Mouse (Mus musculus) limb, embryonic 10.5 days (tissue): ENCODE data around the gene Rbm19. TPM values are rescaled to one million over a fixed set of nuclear protein-coding genes. Genes with fewer than 3 reads are reported as not detected.

Experiments used
- DNase-seq: peaks from one replicate; pipeline ENCODE4 v3.0.0-alpha.2; 2017; ENCODE audit warnings: low spot score
- H3K27ac ChIP-seq: fragments of 300-500 bp; sonication (generic); 2 replicates; pipeline ENCODE4 v1.5.1; 2016; ENCODE audit warnings: mild to moderate bottlenecking
- H3K27me3 ChIP-seq: fragments of 300-500 bp; sonication (generic); 2 replicates; pipeline ENCODE4 v1.6.1; 2016; ENCODE audit warnings: low read depth, mild to moderate bottlenecking; ENCODE audit not compliant: poor library complexity, severe bottlenecking
- H3K36me3 ChIP-seq: fragments of 300-500 bp; sonication (generic); 2 replicates; pipeline ENCODE4 v1.6.1; 2016; ENCODE audit warnings: mild to moderate bottlenecking, moderate library complexity
- H3K4me1 ChIP-seq: fragments of 300-500 bp; sonication (generic); 2 replicates; pipeline ENCODE4 v1.6.1; 2016
- H3K4me3 ChIP-seq: fragments of 300-500 bp; sonication (generic); 2 replicates; pipeline ENCODE4 v1.5.1; 2016; ENCODE audit warnings: mild to moderate bottlenecking, moderate library complexity
- H3K9me3 ChIP-seq: fragments of 300-500 bp; sonication (generic); replicated peaks from 2 replicates; pipeline ENCODE4 v1.6.1; 2016; ENCODE audit warnings: mild to moderate bottlenecking
- WGBS: fragments of 180-500 bp; shearing (Covaris S2); methylation state at CpG from one replicate; pipeline ENCODE4 v1.1.7; 2016; 5-methylcytosine and 5-hydroxymethylcytosine counted together
- polyA plus RNA-seq: library from polyadenylated mRNA; unstranded; fragments of >200 nt; fragmentation: Nextera tagmentation; extraction: Ambion mirVana; gene quantifications from 2 replicates; pipeline ENCODE4 v1.2.1, GENCODE M21; 2016

Rbm19 gene
- polyA plus RNA-seq, 1 experiment from 2014 or later: 37.4 TPM

DNA sequence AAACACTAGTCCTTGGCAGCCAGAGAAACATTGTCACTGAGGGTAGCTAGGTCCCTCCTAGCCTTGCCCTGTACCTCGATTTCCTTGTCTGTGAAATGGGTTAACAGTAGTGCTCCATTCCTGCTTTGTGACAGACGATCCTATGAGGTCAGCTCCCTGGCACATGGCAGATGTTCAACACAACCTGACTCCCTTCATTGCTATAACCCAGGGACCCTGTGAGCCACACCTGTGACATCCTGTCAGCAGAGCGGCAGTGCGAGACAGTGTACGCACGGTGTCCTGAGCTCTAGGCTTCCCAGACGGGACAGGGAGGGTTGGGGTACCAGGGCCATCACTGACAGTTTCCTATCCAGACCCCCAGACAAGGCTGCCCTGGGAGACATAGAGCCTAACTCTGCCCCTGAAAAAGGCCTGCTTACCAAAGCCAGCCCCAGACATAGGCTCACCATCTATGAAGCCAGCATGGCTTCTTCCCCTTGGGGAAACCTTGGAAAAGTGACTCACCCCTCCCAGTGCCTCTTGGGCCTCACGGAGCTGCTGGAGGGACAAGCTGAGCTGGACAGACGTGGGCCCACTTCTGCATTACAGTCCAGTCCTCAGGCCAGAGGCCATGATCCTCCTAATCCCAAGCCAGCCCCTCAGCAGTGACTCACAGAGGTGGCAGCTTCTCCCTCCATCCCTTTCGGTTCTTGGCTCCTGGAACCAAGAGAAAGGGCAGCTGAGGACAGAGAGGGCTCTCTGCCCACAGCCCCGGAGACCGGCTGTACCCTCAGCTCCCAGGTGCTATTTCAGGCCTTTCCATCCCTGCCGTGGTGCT, 60.2 kb downstream of the Rbm19 start:
- DNase-seq: no peak
- Histone ChIP-seq H3K27ac (no peak overlapping the region), H3K36me3 (peaks cover 60% of the 10 kb centered on the region), H3K27me3 (no peaks in the 10 kb centered on the region), H3K9me3 (no peaks in the 10 kb centered on the region), H3K4me1 (peaks cover 28% of the 10 kb centered on the region), H3K4me3 (no peak overlapping the region)
- 90% methylated on average over 13 of the region's 13 CpGs for WGBS

DNA sequence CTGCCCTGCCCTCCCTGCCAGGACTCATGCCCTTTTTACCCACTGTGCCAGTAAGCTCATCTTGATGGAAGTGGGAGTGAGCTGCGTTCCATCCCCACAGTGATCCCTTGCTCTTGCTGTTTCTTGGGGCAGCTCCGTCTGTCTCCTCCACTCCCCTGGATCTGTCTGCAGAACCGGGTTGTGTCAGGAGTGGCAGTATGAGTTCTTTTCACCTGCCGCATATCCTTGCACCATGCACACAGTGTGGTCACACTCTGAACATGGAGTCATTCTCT, 60.7 kb downstream of the Rbm19 start:
- WGBS: 94% methylated on average over 4 of the region's 4 CpGs
- DNase-seq: no peak
- no peak overlapping the region for H3K27ac ChIP-seq
- peaks cover 22% of the 10 kb centered on the region for H3K4me1 ChIP-seq
- H3K36me3 ChIP-seq: peaks cover 60% of the 10 kb centered on the region
- H3K4me3 ChIP-seq: no peak overlapping the region
- no peaks in the 10 kb centered on the region for H3K27me3 ChIP-seq
- H3K9me3 ChIP-seq: no peaks in the 10 kb centered on the region

DNA sequence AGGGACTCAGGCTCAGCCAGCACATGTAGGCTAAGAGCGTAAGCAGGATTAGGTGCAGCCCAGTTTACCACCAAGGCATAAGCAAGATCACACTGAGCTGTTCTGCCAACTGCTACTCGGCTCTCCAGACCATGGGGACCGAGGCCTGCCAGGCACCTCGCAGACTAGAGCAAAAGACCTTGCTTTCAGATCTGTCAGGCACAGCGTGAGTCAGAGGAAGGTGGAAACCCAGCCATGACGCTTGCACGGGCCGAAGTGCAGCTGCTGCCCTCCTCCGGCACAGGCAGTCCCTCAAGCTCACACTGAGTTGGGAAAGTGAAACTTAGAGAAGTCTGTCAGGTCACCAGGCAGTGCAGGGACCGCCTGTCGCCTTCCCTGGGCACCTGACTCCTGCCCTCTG, 63.8 kb downstream of the Rbm19 start:
- no peaks in the 10 kb centered on the region for H3K9me3 ChIP-seq
- peaks cover 12% of the 10 kb centered on the region; the same call in 1 of the 2 replicates for H3K4me1 ChIP-seq
- WGBS: 98% methylated on average over 11 of the region's 11 CpGs
- no peaks in the 10 kb centered on the region for H3K27me3 ChIP-seq
- no peak overlapping the region for H3K4me3 ChIP-seq
- H3K27ac ChIP-seq: no peak overlapping the region
- H3K36me3 ChIP-seq: peaks cover 60% of the 10 kb centered on the region
- DNase-seq: no peak

DNA sequence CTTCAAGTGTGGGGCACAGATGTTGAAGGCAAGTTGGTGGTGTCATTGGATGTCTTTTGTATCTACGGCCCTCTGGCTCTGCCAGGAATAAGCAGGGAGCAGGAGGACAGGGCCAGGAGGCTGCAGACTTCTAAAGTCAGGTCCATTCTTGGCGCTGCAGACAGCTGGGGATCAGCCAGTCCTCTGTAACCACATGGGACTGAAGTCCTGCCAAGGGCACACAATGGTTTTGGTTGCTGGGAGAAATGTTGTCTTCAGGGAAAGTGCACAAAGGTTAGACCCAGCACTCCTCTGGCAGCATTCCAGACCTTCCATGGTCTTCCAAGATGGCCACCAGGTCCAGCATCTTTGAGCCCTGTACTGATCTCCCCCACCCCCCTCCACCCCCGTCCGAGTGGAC, 65.1 kb downstream of the Rbm19 start:
- H3K27me3 ChIP-seq: no peaks in the 10 kb centered on the region
- no peak overlapping the region for H3K4me3 ChIP-seq
- H3K27ac ChIP-seq: no peak overlapping the region
- H3K36me3 ChIP-seq: peaks cover 58% of the 10 kb centered on the region
- no peaks in the 10 kb centered on the region for H3K9me3 ChIP-seq
- H3K4me1 ChIP-seq: peaks cover 12% of the 10 kb centered on the region; the same call in 1 of the 2 replicates
- DNase-seq: no peak
- 92% methylated on average over 4 of the region's 4 CpGs for WGBS

DNA sequence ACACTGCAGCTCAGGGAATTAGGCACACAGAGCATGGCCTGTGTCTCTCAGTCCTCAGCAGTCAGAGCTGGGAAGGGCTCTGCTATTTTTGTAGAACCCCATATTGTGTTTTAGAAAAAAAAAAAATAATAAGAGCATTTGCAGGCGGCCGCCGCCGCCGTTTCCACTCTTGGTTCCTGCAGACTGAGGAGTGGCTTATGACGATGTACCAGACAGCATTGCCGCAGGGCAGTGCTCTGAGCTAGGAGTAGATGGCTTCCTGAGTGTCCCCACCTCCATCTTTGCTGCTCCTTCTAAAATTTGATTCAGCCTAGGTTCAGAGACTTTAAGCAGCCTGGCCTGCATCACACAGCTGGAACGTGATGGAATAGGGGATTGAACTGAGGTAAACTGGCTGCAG, 67.1 kb downstream of the Rbm19 start:
- 82% methylated on average over 8 of the region's 8 CpGs for WGBS

DNA sequence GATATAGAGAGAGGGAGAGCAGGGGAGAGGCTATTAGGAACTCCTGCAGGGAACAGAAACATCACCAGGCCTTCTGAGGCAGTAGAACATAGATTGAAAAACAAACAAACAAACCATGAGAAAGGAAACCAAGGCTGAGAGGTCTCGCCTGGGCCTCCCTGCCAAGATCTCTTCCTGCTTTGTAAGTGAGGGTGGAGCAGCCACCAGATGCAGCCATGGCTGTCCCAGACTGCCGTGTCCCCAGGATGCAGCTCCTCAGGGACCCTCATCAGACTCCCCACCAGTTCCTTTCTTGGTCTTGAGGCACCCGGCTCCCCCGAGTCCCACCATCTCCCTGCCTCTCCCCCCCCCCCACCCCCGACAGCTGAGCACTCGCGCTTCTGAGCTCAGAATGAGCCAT, 67.5 kb downstream of the Rbm19 start:
- Histone ChIP-seq H3K27ac (peak overlapping the region; percentile 28; the same call in 1 of the 2 replicates), H3K4me3 (no peak overlapping the region), H3K36me3 (peaks cover 55% of the 10 kb centered on the region), H3K9me3 (no peaks in the 10 kb centered on the region), H3K27me3 (no peaks in the 10 kb centered on the region), H3K4me1 (peaks cover 9% of the 10 kb centered on the region; the same call in 1 of the 2 replicates)
- 71% methylated on average over 7 of the region's 7 CpGs for WGBS
- no peak for DNase-seq

More for the DNA sequence above, 67.1 kb downstream of the Rbm19 start:
- peaks cover 12% of the 10 kb centered on the region; the same call in 1 of the 2 replicates for H3K4me1 ChIP-seq
- H3K36me3 ChIP-seq: peaks cover 55% of the 10 kb centered on the region
- peak overlapping the region; percentile 28; the same call in 1 of the 2 replicates for H3K27ac ChIP-seq
- no peak for DNase-seq
- no peak overlapping the region for H3K4me3 ChIP-seq
- no peaks in the 10 kb centered on the region for H3K27me3 ChIP-seq
- no peaks in the 10 kb centered on the region for H3K9me3 ChIP-seq

DNA sequence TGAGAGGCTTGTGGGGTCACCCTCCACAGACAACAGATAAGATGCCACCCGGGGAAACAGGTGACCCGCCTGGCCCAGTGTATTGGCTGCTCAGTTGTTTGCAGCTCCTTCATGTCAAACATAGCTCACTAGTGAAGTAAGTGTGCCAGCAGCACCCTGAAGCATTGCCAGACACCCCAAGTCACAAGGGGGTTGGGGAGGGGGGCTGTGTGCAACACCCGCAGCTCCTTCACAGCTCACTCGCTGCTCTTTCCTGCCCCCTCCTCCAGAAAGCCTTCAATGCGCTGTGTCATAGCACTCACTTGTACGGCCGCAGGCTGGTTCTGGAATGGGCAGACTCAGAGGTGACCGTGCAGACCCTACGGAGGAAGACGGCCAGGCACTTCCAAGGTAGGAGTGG, 69.7 kb downstream of the Rbm19 start:
- H3K27ac ChIP-seq: no peak overlapping the region
- H3K4me3 ChIP-seq: no peak overlapping the region
- peaks cover 36% of the 10 kb centered on the region for H3K36me3 ChIP-seq
- peaks cover 6% of the 10 kb centered on the region; the same call in 1 of the 2 replicates for H3K4me1 ChIP-seq
- no peaks in the 10 kb centered on the region for H3K27me3 ChIP-seq
- DNase-seq: no peak
- H3K9me3 ChIP-seq: no peaks in the 10 kb centered on the region
- WGBS: 92% methylated on average over 10 of the region's 10 CpGs

DNA sequence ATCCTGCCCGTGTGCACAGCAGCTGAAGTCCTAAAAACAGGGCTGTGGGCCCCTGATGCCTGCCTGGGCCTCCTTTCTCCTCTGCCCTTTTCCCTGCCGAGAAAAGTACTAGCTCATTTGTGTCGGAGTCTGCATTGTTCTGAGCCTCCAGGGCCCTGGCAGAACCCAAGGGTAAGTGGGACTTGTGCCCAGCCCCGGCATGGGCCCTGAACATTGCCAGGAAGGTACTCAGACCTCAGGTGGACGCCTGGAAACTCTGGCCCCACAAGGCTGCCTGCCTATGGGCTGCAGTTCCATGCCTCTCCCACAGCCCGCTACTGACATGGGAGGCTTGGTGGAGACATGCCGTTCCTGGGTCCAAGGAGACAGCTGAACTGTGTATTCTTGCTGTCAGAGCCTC, 72.3 kb downstream of the Rbm19 start:
- Histone ChIP-seq H3K4me3 (no peak overlapping the region), H3K27ac (no peak overlapping the region), H3K36me3 (peaks cover 37% of the 10 kb centered on the region), H3K27me3 (no peaks in the 10 kb centered on the region), H3K4me1 (peaks cover 11% of the 10 kb centered on the region), H3K9me3 (no peaks in the 10 kb centered on the region)
- WGBS: 90% methylated on average over 7 of the region's 7 CpGs
- DNase-seq: no peak

DNA sequence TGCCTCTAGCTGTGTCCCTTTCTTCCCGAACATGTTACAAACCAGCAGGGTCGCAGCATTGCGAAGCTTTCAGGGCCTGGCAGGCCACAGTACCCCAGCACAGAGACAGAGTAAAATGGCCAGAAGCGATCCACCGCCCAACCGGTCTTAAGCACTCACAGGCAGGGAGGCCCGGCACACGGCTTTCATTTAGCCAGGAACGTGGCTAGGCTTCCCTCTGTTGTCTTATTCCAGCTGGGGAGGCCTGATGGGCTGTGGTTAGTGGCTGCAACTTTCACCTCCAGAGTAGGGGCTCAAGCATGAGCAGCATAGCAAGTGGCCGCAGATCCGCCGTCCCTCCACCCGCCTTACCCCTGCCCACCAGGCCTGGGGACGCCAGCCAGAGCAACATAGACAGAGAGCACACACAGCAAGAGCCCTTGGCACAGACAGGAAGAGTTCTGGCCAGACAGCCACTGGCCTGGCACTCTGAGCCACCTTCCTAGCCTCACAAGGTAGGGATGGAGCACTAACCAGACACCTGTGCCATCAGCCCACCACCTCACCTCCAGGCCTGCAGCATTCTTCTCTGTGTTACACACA, 73.8 kb downstream of the Rbm19 start:
- Histone ChIP-seq H3K4me1 (peaks cover 18% of the 10 kb centered on the region), H3K9me3 (no peaks in the 10 kb centered on the region), H3K27me3 (no peaks in the 10 kb centered on the region), H3K36me3 (peaks cover 37% of the 10 kb centered on the region), H3K4me3 (no peak overlapping the region), H3K27ac (no peak overlapping the region)
- 86% methylated on average over 14 of the region's 14 CpGs for WGBS
- DNase-seq: no peak

DNA sequence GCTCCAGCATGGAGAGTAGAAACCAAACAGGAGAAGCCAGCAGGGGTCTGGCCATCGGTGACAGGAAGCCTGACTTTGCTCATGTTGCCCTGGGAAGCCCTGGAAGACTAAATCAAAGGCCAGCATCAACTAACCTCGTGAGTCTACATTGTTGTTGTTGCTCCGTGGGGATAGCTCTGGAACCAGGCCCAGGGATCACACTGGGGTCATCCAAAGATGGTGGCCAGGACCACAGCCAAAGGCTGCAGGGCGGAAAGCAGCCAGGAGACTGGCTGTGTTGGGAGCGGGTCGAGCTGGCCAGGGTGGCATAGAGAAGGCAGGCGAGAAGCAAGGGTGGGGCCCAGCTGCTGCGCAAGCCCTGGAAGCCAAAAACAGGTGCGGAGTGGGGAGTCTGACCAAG, 75.4 kb downstream of the Rbm19 start:
- no peak overlapping the region for H3K27ac ChIP-seq
- H3K36me3 ChIP-seq: peaks cover 25% of the 10 kb centered on the region
- H3K4me1 ChIP-seq: peaks cover 22% of the 10 kb centered on the region
- no peak overlapping the region for H3K4me3 ChIP-seq
- no peaks in the 10 kb centered on the region for H3K27me3 ChIP-seq
- no peaks in the 10 kb centered on the region for H3K9me3 ChIP-seq
- 89% methylated on average over 9 of the region's 9 CpGs for WGBS
- no peak for DNase-seq

DNA sequence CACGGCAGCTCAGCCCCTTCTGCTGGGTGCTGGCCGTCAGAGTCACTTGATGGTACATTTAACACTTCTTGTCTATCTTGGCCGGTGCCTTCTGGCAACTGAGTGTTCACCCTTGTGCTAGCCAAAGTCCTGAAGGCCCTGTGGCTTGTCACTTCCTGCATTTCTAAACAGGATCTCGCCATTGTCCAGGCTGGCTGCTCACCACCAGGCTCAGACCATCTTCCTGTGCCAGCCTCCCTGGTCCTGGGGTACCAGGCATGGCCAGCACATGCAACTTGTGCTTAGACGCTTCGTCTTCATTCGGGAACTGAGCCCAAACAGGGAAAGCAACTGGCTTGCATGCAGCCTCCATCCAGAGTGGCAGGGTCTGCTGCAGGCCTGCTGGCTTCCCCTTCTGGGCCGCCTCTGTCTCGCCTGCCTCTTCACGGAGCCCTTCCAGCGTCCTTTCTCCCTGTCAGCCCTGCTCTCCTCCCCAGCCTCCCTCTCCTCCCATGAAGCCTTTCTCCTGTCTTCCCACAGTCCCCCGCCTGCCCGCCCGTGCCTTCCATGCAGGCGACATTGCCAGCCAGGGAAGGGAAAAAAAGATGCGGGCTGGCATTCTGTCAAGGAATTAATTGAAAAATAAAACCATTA, 78.2 kb downstream of the Rbm19 start:
- no peaks in the 10 kb centered on the region for H3K27me3 ChIP-seq
- no peak overlapping the region for H3K4me3 ChIP-seq
- DNase-seq: no peak
- peaks cover 22% of the 10 kb centered on the region for H3K4me1 ChIP-seq
- H3K27ac ChIP-seq: peak overlapping the region; percentile 64; the same call in 1 of the 2 replicates
- peaks cover 27% of the 10 kb centered on the region for H3K36me3 ChIP-seq
- H3K9me3 ChIP-seq: no peaks in the 10 kb centered on the region
- 62% methylated on average over 16 of the region's 16 CpGs for WGBS

DNA sequence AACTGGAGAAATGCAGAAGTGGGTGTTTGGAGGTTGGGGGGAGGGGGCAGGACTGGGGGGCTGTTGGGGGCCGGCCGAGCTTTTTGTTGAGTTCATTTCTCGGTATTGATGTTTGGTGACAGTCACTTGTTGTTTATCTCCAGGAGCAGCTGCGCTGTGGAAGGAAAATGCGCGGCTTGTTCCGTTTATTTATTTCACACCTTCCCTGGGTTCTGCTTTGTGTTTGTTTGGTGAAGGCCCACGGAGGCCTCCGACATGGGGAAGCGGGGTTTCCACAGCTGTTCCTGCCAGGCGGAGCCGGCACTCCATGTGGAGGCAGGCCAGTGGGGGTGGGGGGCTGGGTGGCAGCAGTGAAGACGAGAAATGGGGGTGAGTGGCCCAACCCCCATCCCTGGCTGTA, 78.7 kb downstream of the Rbm19 start:
- Histone ChIP-seq H3K4me1 (peaks cover 22% of the 10 kb centered on the region), H3K27ac (peak overlapping the region; percentile 64; the same call in 1 of the 2 replicates), H3K27me3 (no peaks in the 10 kb centered on the region), H3K36me3 (peaks cover 33% of the 10 kb centered on the region), H3K9me3 (no peaks in the 10 kb centered on the region), H3K4me3 (no peak overlapping the region)
- DNase-seq: no peak
- WGBS: 36% methylated on average over 13 of the region's 13 CpGs

DNA sequence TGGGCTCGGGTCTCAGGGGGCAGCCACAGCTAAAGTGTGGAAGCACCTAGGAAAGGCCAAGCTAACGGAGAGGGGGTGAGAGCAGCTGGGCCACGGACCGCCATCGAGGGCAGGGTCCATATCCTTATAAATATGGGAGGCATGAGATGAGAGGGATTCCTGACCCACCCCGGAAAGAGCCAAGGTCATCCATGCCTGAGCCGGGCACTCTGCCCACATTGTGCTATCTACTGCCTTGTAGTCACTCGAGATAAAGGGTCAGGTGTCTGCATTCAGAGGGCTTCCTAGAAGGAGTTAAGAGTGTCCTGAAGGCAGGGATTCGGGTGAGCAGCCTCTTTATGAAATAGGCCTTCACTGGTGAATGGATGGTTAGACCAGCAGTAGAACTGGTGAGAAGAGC, 80.6 kb downstream of the Rbm19 start:
- 92% methylated on average over 9 of the region's 9 CpGs for WGBS
- Histone ChIP-seq H3K27ac (0 out of 2 replicates have a peak overlapping the region, but pooled peaks have one; percentile 7), H3K4me3 (no peak overlapping the region), H3K4me1 (peaks cover 22% of the 10 kb centered on the region), H3K9me3 (no peaks in the 10 kb centered on the region), H3K36me3 (peaks cover 34% of the 10 kb centered on the region), H3K27me3 (no peaks in the 10 kb centered on the region)
- DNase-seq: no peak
